Mouse (Mus musculus) heart, postnatal 0 days (tissue): Measurements from ENCODE around the gene AC109138.7.

Source experiments
- CTCF ChIP-seq: IDR thresholded peaks from 2 replicates; pipeline ENCODE4 v1.5.1; 2016; ENCODE audit warnings: antibody characterized with exemption, control low read depth, low read depth
- EP300 ChIP-seq: IDR thresholded peaks from 2 replicates; pipeline ENCODE4 v1.6.1; 2016; ENCODE audit warnings: antibody characterized with exemption, low read depth

GRCm38 (mm10) chr19:4170723-4171392 is 43.3 kb upstream of the AC109138.7 start:
- TF ChIP-seq CTCF (no peak), EP300 (no peak)
